Mouse (Mus musculus) midbrain, embryonic 13.5 days (tissue): ENCODE data around the gene a. TPM values are rescaled to one million over a fixed set of nuclear protein-coding genes. Genes with fewer than 3 reads are reported as not detected.

Source experiments
- ATAC-seq: fragments of 200-750 bp; cut with Nextera tagmentation; 2 replicates; pipeline ENCODE4 v1.8.0; 2017; ENCODE audit warnings: mild to moderate bottlenecking, moderate TSS enrichment, moderate library complexity
- H3K27ac ChIP-seq: fragments of 300-500 bp; sonication (generic); 2 replicates; pipeline ENCODE4 v1.5.1; 2015; ENCODE audit warnings: inconsistent platforms, mild to moderate bottlenecking, moderate library complexity
- H3K27me3 ChIP-seq: fragments of 300-500 bp; sonication (generic); 2 replicates; pipeline ENCODE4 v1.6.1; 2015; ENCODE audit warnings: mild to moderate bottlenecking, inconsistent platforms
- H3K36me3 ChIP-seq: fragments of 300-500 bp; sonication (generic); 2 replicates; pipeline ENCODE4 v1.6.1; 2015; ENCODE audit warnings: mild to moderate bottlenecking, inconsistent platforms
- H3K4me1 ChIP-seq: fragments of 300-500 bp; sonication (generic); replicated peaks from 2 replicates; pipeline ENCODE4 v1.6.1; 2015; ENCODE audit warnings: inconsistent platforms
- H3K4me2 ChIP-seq: fragments of 300-500 bp; sonication (generic); replicated peaks from 2 replicates; pipeline ENCODE4 v1.6.1; 2015; ENCODE audit warnings: moderate library complexity, mild to moderate bottlenecking, inconsistent platforms
- H3K4me3 ChIP-seq: fragments of 300-500 bp; sonication (generic); replicated peaks from 2 replicates; pipeline ENCODE4 v1.5.1; 2015; ENCODE audit warnings: mild to moderate bottlenecking, inconsistent platforms
- H3K9ac ChIP-seq: fragments of 300-500 bp; sonication (generic); replicated peaks from 2 replicates; pipeline ENCODE4 v1.6.1; 2015; ENCODE audit warnings: mild to moderate bottlenecking, inconsistent platforms
- H3K9me3 ChIP-seq: fragments of 300-500 bp; sonication (generic); 2 replicates; pipeline ENCODE4 v1.6.1; 2016; ENCODE audit warnings: mild to moderate bottlenecking, inconsistent platforms
- WGBS: fragments of 180-500 bp; shearing (Covaris S2); methylation state at CpG from one replicate; pipeline ENCODE4 v1.1.7; 2015; 5-methylcytosine and 5-hydroxymethylcytosine counted together
- polyA plus RNA-seq: library from polyadenylated mRNA; unstranded; fragments of >200 nt; fragmentation: Nextera tagmentation; extraction: Ambion mirVana; gene quantifications from 2 replicates; pipeline ENCODE4 v1.2.1, GENCODE M21; 2015

a gene
- polyA plus RNA-seq, 1 experiment from 2014 or later, result 1.5 TPM

DNA sequence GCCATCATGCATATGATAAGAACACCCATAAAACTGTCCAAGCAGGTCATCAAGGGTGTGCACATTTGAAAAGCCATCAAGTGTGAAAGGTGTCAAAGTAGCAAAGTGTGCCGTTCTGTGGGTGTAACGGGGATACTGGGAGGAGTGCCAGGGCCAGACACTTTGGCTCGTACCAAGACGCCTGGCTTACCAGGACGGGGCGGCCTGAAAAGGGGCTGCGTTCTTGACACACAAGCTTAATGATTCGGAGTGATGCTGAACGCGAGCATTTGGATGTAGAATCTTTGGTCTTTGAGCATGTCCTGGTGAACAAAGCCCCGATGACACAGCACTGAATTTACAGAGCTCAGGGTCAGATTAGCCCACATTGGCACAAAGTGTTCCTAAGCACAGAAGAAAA lies 4.4 kb upstream of the a start:
- 82% methylated on average over 11 of the region's 11 CpGs for WGBS

DNA sequence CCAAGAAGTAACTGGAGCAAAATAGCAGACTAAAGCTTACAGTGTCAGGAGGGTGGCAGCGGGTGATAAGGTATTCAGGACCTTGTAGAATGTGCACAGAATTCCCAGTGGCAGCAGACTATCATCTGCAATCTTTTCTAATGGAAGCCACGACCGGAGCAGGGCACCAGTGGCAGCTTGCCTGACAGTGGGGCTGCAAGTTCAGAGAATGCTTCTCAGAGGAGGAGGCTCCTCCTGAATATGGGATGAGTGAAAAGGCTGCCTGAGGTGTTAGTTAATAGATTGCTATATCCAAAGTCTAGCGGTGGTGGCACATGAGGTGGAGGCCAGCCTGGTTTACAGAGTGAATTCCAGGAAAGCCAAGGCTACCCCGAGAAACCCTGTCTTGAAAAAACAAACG lies 1.8 kb upstream of the a start:
- H3K36me3 ChIP-seq, result no peaks in the 10 kb centered on the region
- WGBS, result 76% methylated on average over 6 of the region's 6 CpGs
- no peaks in the 10 kb centered on the region for H3K9me3 ChIP-seq
- no peaks in the 10 kb centered on the region for H3K27me3 ChIP-seq
- H3K4me1 ChIP-seq, result peaks cover 50% of the 10 kb centered on the region
- no peak overlapping the region for H3K4me3 ChIP-seq
- ATAC-seq, result no peak
- H3K4me2 ChIP-seq, result no peak overlapping the region
- no peak overlapping the region for H3K9ac ChIP-seq
- H3K27ac ChIP-seq, result no peak overlapping the region

More for the DNA sequence above, 4.4 kb upstream of the a start:
- H3K9me3 ChIP-seq, result no peaks in the 10 kb centered on the region
- no peaks in the 10 kb centered on the region for H3K27me3 ChIP-seq
- H3K9ac ChIP-seq, result no peak overlapping the region
- no peak overlapping the region for H3K27ac ChIP-seq
- H3K4me3 ChIP-seq, result no peak overlapping the region
- no peaks in the 10 kb centered on the region for H3K36me3 ChIP-seq
- ATAC-seq, result no peak
- H3K4me1 ChIP-seq, result peaks cover 41% of the 10 kb centered on the region
- H3K4me2 ChIP-seq, result no peak overlapping the region

DNA sequence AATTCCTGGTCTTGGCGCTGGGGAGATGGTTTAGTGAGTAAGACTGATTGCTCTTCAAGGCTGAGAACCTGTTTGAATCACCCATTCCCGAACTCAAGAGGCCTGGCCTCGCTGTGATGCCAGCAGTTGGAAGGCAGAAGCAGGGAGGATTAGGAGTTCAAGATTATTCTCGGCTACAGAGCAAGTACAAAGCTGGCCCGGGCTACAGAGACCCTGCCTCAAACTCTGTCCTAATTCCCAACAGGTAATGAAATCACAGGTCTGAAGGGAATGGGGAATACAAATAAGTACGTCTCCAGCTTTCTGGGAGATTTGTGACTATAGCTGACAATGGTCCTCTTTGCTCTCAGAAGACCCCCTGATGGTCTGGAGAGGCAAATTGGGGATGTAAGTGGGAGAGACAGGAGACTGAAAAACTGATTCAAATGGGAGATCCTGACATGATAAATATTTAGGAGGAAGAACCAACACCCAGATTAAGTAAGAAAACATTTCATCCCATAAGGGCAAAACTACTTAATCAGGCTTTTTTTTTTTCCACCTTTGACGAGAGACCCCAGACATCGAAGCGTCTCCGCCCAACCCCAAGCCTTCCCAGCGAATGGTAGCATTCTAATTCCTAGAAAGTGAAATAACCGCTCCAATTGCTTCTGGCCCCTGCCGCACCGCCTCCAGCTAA lies 1.1 kb upstream of the a start:
- peaks cover 50% of the 10 kb centered on the region for H3K4me1 ChIP-seq
- 5% methylated on average over 14 of the region's 14 CpGs for whole genome bisulfite sequencing
- peak overlapping the region; percentile 97 for H3K27ac ChIP-seq
- no peaks in the 10 kb centered on the region for H3K9me3 ChIP-seq
- no peaks in the 10 kb centered on the region for H3K36me3 ChIP-seq
- H3K27me3 ChIP-seq, result no peaks in the 10 kb centered on the region
- H3K9ac ChIP-seq, result peak overlapping the region; percentile 46
- no peak for ATAC-seq
- peak overlapping the region; percentile 99 for H3K4me3 ChIP-seq
- peak overlapping the region; percentile 79 for H3K4me2 ChIP-seq

DNA sequence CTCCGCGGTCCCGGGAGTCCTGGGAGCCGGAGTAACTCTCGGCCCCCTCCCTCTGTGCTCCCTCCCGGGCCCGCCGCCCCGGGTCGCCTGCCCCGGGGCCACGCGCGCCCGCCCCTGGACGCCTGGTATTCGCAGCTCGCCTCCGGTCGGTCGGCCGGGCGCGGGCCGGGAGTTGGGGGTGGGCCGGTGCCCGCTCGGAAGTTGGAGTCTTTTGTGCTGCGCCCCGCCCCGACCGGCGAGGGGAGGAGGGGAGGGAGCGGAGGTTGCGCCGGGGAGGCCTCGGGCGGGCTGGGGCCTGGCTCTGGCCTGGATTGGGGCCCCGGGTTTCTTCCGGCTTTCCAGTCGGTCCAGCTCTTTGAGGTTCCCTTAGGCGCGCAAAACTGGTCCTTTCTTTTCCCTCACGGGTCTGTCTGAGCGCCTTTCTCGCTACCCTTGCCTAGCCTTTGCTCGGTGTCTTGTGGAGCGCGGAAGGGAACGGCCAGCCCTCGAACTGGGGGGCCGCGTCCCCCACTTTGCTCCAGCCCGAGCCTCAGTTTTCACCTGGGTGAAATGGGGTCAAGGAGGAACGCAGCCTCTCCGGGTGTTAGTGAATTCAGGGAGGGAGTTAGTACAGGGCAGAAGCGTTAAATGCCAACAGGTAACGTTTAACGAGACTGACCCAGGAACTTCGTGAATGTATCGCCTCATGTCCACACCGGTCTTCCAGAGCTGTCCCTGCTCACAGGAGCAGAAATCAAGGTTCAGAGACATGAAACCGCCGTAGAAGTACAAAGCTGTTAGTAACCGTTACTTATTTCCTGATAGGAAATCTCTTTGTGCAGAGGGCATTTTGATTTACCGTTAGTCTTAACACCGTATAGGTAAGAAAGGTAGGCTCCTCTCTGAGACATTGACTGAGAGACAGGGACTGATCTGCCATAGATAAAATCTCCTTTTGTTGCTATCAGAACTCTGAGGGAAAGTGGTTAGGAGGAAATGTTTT lies 750 bp downstream of the a start:
- Histone ChIP-seq H3K4me1 (peaks cover 41% of the 10 kb centered on the region), H3K9ac (peak overlapping the region; percentile 95), H3K36me3 (no peaks in the 10 kb centered on the region), H3K27ac (peak overlapping the region; percentile 97), H3K4me2 (peak overlapping the region; percentile 79), H3K27me3 (no peaks in the 10 kb centered on the region), H3K9me3 (no peaks in the 10 kb centered on the region), H3K4me3 (peak overlapping the region; percentile 99)
- peak; percentile 10 for ATAC-seq
- under 1% methylated on average over 67 of the region's 67 CpGs for WGBS

DNA sequence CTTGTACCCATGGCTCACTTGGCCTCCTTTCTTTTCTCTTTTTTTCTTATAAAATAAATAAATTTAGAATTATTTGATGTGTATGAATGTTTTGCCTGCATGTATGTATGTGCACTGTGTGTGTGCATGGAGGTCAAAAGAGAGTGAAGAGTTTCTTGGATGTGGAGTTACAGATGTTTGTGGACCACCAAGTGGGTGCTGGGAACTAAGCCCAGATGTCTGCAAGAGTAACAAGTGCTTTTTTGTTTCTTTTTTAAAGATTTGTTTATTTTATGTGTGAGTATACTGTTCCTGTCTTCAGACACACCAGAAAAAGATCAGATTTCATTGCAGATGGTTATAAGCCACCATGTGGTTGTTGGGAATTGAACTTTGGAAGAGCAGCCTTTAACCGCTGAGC lies 12.2 kb downstream of the a start:
- Histone ChIP-seq H3K27ac (no peak overlapping the region), H3K9ac (no peak overlapping the region), H3K36me3 (no peaks in the 10 kb centered on the region), H3K27me3 (no peaks in the 10 kb centered on the region), H3K9me3 (no peaks in the 10 kb centered on the region), H3K4me3 (no peak overlapping the region), H3K4me2 (no peak overlapping the region), H3K4me1 (peaks cover 11% of the 10 kb centered on the region)
- WGBS, result 97% methylated on average over 1 of the region's 1 CpGs
- no peak for ATAC-seq

DNA sequence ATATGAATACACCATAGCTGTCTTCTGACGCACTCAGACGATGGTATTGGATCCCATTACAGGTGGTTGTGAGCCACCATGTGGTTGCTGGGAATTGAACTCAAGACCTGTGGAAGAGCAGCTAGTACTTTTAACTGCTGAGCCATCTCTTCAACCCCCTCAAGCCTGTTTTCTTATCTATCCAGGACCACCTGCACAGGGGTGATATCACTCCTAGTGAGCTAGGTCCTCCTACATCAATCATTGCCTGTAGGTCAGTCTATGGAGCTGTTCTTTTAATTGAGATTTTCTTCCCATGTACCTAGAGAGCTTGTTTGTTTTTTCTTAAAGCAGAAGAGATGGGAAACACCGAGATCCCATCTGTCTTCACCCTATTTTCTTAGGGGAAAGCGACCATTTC lies 12.6 kb downstream of the a start:
- Histone ChIP-seq H3K27me3 (no peaks in the 10 kb centered on the region), H3K27ac (no peak overlapping the region)

DNA sequence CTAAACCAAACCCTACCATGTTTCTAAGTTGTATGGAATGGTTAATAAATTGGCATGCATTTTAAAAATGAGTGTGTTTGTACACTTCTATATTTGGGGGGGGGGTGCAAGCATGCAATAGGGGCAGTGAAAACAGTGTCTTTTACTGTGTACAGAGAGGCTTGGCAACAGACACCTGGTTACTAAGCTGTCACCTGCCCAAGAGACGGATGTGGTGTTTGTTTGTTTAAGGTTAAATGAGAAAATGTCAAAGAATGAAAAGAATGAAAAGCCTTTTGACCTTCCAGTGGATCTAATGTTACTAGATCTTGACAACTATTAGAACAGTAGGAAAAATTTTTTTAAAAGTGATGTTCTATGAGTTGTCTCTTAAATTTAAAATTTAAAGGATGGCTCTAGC lies 16.5 kb downstream of the a start:
- Histone ChIP-seq H3K4me3 (no peak overlapping the region), H3K4me2 (no peak overlapping the region), H3K9ac (no peak overlapping the region), H3K27me3 (no peaks in the 10 kb centered on the region), H3K9me3 (no peaks in the 10 kb centered on the region), H3K4me1 (peaks cover 20% of the 10 kb centered on the region), H3K36me3 (no peaks in the 10 kb centered on the region), H3K27ac (no peak overlapping the region)
- 65% methylated on average over 1 of the region's 1 CpGs for WGBS
- no peak for ATAC-seq

More for the DNA sequence above, 12.6 kb downstream of the a start:
- no peak overlapping the region for H3K4me3 ChIP-seq
- no peak overlapping the region for H3K4me2 ChIP-seq
- no peaks in the 10 kb centered on the region for H3K9me3 ChIP-seq
- no peak for ATAC-seq
- H3K36me3 ChIP-seq, result no peaks in the 10 kb centered on the region
- no peak overlapping the region for H3K9ac ChIP-seq
- 67% methylated on average over 4 of the region's 4 CpGs for WGBS
- peaks cover 11% of the 10 kb centered on the region for H3K4me1 ChIP-seq

DNA sequence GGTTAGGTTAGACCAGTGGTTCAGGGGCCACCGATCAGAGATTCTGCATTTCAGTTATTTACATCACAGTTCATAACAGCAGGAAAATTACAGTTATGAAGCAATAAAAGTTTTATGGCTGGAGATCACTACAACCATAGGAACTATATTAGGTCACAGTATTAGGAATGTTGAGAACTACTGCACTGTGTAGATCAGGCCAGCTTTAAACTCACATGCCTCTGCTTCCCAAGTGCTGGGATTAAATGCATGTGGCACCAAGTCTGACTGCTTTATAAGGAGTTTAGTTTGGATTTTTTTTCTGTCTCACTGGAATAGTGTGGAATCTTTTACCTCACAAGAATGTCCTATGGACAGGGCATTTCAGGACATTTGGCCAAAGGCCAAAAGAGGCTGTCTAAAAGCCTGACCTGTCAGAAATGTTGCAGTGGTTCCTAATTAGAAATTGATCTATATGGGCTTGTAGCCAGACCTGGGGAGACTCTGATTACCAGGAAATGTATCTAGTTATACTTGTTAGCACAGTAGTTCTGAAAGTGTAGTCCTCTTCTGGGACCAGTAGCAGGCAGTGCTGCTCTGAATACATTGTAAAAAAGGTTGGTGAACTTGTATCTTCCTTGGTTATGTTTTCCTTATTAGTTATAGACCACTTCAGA lies 18.0 kb downstream of the a start:
- Histone ChIP-seq H3K4me1 (peaks cover 24% of the 10 kb centered on the region), H3K36me3 (no peaks in the 10 kb centered on the region), H3K9ac (no peak overlapping the region), H3K9me3 (no peaks in the 10 kb centered on the region), H3K27me3 (no peaks in the 10 kb centered on the region), H3K27ac (no peak overlapping the region), H3K4me3 (no peak overlapping the region), H3K4me2 (no peak overlapping the region)
- 93% methylated on average over 1 of the region's 1 CpGs for whole genome bisulfite sequencing
- no peak for ATAC-seq

DNA sequence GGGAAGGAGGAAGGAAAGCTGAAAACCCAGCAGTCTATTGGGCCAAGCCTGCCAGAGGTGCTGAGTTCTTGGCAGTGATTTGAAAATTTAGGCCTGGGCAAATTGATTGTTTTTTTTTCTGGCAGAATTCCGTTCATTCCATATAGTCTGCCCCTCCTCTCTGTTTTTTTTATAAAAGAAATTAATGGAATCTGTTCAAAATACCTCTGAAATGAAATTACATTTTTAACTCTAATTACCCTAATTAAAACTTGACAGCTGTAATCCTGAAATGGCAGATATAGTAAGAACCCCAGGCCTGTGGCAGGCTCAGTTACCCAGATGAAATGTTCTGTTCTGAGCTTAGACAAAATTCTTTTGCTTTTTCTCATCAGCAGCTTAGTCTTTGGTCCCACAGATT lies 19.6 kb downstream of the a start:
- Histone ChIP-seq H3K36me3 (no peaks in the 10 kb centered on the region), H3K27ac (no peak overlapping the region), H3K4me2 (no peak overlapping the region), H3K9ac (no peak overlapping the region), H3K4me1 (peaks cover 24% of the 10 kb centered on the region), H3K27me3 (no peaks in the 10 kb centered on the region), H3K9me3 (no peaks in the 10 kb centered on the region), H3K4me3 (no peak overlapping the region)
- 68% methylated on average over 1 of the region's 1 CpGs for WGBS
- no peak for ATAC-seq

DNA sequence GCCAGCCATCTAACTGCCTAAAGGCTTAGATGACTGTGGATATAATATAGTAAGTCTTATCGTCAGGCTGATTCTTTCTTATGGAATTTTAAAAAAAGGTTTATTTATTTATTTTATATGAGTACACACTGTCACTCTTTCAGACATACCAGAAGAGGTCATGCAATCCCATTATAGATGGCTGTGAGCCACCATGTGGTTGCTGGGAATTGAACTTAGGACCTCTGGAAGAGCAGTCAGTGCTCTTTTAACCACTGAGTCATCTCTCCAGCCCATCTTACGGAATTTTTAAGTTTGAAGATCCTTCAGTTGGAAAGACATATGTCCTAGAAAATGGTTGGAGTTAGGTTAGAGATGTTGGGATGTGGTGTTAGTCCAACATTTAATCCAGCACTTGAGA lies 22.2 kb downstream of the a start:
- H3K4me1 ChIP-seq, result peaks cover 32% of the 10 kb centered on the region
- 86% methylated on average over 2 of the region's 2 CpGs for WGBS

DNA sequence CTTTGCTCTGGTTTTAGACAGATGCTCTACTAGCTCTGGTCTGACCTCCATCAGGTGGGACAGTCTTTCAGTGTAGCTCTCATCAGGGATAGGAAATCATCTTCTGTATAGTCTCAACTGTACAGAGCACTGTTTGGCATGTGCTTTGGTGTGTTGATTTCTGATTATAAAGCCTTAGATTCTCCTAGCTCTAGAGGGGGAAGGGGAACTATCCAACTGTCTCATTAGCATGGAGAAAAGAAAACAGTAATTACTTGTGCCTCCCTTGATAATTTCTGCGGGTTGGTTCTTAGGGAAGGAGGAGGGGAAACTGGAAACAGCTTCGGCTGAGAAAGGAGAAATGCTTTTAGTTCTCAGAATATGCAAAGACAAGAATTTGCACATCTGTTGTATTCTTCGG lies 25.9 kb downstream of the a start:
- WGBS, result 37% methylated on average over 3 of the region's 3 CpGs
- H3K9ac ChIP-seq, result no peak overlapping the region
- peak overlapping the region; percentile 12 for H3K4me2 ChIP-seq

More for the DNA sequence above, 22.2 kb downstream of the a start:
- Histone ChIP-seq H3K9me3 (no peaks in the 10 kb centered on the region), H3K4me2 (no peak overlapping the region), H3K4me3 (no peak overlapping the region), H3K36me3 (no peaks in the 10 kb centered on the region), H3K27ac (no peak overlapping the region), H3K9ac (no peak overlapping the region), H3K27me3 (no peaks in the 10 kb centered on the region)
- ATAC-seq, result no peak

DNA sequence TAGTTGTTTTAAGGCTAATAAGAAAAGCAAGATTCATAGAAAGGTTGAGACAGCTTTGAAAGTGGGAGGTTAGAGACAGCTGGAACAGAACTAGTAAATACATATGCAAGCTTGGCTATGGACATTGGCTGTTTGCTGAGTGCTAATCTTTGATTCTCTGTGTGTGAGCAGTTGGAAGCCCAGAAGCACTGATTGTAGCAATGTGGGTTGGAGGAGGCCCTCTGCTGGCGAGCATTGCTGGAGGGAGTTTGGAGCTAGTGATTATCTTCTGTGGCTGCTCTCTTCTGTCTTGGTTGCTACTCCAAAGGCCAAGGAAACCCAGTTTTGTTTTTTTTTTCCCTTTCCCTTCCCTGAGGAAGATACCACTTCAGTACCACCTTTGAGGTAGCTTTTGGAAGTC lies 26.6 kb downstream of the a start:
- WGBS, result 38% methylated on average over 1 of the region's 1 CpGs
- no peaks in the 10 kb centered on the region for H3K9me3 ChIP-seq
- H3K36me3 ChIP-seq, result no peaks in the 10 kb centered on the region
- H3K27ac ChIP-seq, result peak overlapping the region; percentile 58
- H3K9ac ChIP-seq, result no peak overlapping the region
- H3K4me2 ChIP-seq, result no peak overlapping the region
- peaks cover 24% of the 10 kb centered on the region for H3K4me1 ChIP-seq
- ATAC-seq, result no peak
- no peak overlapping the region for H3K4me3 ChIP-seq
- H3K27me3 ChIP-seq, result no peaks in the 10 kb centered on the region

More for the DNA sequence above, 25.9 kb downstream of the a start:
- no peak overlapping the region for H3K4me3 ChIP-seq
- ATAC-seq, result peak; percentile 50; the same call in 1 of the 2 replicates
- H3K9me3 ChIP-seq, result no peaks in the 10 kb centered on the region
- no peaks in the 10 kb centered on the region for H3K27me3 ChIP-seq
- peak overlapping the region; percentile 58; the same call in 1 of the 2 replicates for H3K27ac ChIP-seq
- peaks cover 24% of the 10 kb centered on the region for H3K4me1 ChIP-seq
- H3K36me3 ChIP-seq, result no peaks in the 10 kb centered on the region
